Mouse (Mus musculus) heart, postnatal 10 days (tissue): ENCODE results near the gene Ywhah. TPM values are rescaled to one million over a fixed set of nuclear protein-coding genes. Genes with fewer than 3 reads are reported as not detected.

Source experiments
- DNase-seq, 2 experiments: peaks; one replicate each; pipeline ENCODE4 v3.0.0; 2021
- intact Hi-C: fragments of 180-260 bp; cut with DNase I; formaldehyde crosslinking; loops from one replicate; pipeline ENCODE4 v1.15.1; 2025
- total RNA-seq, 2 experiments: library from RNA; stranded (reverse); gene quantifications; 2 replicates each; pipeline ENCODE4 v1.2.3; 2021

Gene Ywhah
- total RNA-seq: 100 to 1,000 TPM; 151 to 160 TPM

DNA sequence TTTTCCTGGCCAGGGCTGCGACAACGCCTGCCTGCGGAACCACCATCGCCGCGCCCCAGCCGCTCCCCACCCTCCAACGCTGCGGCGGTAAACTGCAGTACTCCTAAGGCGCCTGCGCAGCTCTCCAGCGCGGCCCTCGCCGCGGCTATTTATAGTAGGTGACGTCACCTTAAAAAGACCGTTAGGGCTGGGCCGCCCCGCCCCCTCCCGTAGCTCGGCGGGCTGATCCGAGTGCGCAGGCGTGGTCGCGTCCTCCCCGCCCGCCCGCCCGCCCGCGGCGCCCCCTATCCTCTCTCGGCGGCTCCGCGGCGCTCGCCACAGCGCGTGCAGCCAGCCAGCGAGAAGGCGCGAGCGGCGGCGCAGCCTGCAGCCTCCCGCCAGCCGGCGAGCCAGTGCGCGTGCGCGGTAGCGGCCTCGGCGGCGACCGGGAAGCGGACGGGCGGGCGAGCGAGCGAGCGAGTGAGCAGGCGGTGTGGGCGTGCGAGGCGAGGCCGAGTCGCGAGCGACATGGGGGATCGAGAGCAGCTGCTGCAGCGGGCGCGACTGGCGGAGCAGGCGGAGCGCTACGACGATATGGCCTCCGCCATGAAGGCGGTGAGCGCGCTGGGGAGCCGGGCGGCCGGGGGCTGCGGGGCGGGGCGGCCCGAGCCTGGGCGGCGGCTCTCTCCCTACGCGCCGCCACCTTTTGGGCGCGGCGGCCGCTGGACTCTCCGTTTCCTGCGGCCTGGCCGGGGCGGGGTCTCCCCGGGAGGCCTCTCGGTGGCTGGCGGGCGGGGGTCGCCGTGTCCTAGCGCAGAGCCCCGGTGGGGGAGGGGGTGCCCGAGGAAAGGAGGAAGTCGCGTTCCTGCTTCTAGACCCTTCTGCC, at the start of gene Ywhah:
TSS of gene Ywhah (plus strand) at position 256 of the 865 bp plus-strand sequence.
- intact Hi-C loops: loop anchor here (1.0 to 5.0 kb wide), 2 partner anchors 25 to 156 kb away; partner anchors contain the start of gene Depdc5
- DNase-seq: peak; percentile 98

DNA sequence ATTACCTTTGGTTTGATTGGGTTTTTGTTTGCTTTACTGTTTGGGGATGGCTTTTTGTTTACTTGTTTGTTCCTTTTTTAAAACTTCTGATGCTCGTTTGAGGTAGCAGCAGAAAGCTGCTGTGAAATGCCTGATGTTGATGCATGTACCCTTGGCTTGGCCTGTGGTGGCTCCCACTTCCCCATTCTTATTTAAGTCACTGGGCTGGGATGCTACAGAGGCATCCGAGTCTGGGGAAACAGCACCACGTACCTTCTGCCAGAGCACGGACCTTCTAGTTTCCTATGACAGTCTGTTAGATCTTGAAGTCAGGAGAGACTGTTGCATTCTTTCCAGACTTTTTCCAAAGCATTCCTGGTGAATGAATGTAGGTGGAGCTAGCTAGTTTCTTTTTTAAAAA, 42.1 kb upstream of the Ywhah start:
- intact Hi-C loops: no loop called here
- DNase-seq: no peak

DNA sequence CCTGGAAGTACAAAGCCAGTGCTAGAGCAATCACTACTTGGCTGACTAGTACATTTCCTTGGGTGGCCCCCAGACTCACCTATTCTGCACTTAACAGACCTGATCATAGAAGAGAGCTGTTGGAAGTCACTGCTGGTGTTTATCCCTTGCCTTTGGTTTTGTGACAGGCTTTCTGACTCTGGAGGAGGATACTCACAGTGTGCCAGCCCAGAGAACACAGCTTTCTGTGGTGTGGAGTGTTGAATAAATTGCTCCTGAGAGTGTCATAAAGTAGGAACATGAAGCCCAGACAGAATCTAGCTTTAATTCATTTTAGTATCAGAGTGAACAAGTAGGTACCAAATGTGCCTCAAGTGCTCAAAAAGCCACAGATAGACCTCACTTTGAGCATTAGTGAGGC, 41.4 kb upstream of the Ywhah start:
- no peak for DNase-seq
- intact Hi-C loops: no loop called here

DNA sequence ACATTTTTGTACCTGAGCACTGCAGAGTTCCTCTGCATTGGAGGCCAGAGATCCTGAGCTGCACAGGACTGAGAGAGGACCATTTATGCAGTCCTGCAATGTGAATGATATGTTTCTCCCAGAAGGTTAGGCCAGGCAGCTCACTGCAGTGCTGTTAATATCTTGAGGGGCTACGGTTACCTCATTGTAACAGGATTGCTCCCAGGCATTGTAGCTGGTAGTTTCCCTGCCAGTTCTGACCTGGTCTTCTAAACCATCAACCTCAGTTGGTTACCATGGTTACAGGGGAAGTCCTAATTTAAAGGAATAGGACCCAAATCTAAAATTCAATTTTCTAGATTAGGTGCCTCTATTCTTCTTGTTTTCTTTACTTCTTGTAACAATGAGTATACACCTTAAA, 33.2 kb upstream of the Ywhah start:
- no peak for DNase-seq
- intact Hi-C loops: no loop called here

- intact Hi-C loops: no loop called here
- no peak for DNase-seq
Measured at GRCm38 (mm10) chr5:32987873-32988272, 30.7 kb upstream of the Ywhah start.

DNA sequence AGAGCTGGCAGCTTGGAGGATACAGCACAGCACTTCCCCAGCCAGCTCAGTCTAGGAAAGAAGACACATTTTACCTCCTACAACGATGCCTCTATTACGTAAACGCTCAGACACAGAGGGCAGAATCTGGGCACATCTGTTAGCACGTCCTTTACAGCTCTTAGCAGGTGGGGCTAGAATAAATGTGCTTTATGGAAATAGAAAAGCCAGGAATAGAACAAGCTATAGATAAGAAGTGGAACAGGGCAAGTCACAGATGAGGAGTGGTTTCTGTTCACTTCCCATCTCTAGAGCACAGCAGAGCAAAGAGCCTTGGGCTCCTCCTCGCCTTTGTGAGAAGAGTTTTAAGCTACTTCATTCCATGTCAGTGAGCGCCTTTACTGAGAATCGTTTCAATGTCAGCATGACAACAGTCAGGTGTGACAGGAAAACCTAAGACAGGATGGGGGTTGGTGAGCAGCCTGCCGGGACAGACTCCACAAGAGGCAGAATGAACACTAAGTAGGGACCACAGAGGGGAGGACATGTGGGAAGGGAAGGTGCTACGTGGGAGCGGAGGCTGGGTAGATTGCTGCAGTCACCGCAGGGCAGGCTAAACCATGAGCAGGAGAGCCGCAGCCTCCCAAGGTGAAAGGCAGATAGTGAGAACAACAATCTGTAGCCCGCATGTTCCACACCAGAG, 28.5 kb upstream of the Ywhah start:
- intact Hi-C loops: loop anchor here (2.0 kb wide), 1 partner anchor 43 kb away; no protein-coding TSS in a partner anchor
- peak in 1 of 2 experiments; percentile 10 for DNase-seq

DNA sequence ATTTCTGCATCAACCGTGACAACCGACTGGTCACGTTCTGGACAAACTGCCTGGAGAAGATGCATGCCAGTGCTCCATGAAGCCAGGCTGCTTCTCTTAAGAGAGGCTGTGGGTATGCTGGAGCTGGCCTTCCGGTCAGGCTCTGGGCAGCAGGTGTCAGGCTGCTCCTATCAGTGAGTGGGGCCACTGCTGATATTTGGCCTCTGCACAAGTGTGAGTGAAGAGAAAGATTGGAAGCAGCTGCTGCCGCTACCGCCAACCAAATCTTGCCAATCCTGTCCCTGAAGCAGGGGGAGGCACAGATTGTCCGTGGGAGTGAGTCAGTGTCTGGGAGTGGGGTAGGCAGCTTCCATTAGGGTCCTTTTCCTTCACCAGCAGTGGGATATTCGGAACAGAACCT, 27.5 kb upstream of the Ywhah start:
- intact Hi-C loops: loop anchor here (2.0 kb wide), 1 partner anchor 42 kb away; no protein-coding TSS in a partner anchor

GRCm38 (mm10) chr5:32994471-32994870, 24.1 kb upstream of the Ywhah start:
- no peak for DNase-seq
- intact Hi-C loops: no loop called here

More for the DNA sequence above, 27.5 kb upstream of the Ywhah start:
- DNase-seq: peak; percentile 74 to 75

GRCm38 (mm10) chr5:32995756-32996155, 22.9 kb upstream of the Ywhah start:
- no peak for DNase-seq
- intact Hi-C loops: no loop called here

DNA sequence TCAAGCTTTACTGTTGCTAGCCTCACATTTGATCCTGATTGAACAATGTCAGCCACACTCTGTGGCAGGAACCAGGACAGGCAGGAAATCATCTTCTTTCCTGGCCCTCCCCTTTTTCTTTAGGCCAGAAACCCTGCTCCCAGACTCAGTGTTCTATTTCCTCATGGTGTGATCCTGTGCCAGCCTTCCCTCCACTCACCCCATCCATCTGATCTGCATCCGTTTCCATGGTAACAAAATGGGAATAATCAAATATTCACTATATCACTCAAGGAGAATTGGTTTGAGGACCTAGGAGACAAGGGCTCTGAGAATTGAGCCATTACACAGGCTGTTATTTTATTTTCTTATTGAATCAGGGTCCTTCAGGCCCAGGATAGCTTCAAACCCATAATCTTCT, 22.1 kb upstream of the Ywhah start:
- no peak for DNase-seq
- intact Hi-C loops: no loop called here

DNA sequence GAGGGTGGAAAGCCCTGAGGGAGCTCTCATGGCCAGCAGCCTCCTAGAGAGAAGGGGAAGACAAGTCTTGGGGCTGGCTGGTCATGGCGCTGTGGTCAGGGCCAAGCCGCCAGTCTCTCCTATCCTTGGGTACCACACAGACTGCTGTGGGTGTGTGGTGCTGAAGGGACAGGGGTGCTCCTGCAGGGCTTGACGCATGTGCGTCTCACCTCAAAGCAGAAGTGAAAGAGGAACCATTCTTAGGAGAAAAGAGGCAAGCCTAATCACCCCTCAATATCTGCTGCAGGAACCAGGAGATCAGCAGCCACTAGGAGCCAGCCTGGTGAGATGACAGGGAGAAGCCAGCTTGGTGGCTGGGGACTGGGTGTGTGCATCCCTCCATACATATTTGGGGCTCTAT, 20.9 kb upstream of the Ywhah start:
- intact Hi-C loops: no loop called here
- DNase-seq: peak in 1 of 2 experiments; percentile 26

DNA sequence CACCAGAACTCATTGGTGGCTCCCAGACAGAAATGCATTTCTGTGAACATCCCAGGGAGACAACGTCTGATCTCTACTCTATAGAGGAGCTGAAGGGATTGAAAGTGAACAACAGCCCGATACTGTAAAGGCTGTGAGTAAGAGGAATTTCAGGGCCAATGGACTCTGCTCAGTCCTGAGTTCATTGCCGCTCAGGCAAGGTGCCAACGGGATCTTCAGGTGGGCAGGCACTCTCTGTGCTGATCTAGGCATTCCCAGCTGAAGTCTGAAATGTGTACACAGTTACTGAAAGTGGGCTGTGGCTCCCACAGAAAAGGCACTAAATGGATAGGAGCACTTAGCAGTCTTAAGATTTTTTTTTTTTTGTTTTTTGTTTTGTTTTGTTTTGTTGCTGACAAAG, 19.8 kb upstream of the Ywhah start:
- intact Hi-C loops: no loop called here
- no peak for DNase-seq

DNA sequence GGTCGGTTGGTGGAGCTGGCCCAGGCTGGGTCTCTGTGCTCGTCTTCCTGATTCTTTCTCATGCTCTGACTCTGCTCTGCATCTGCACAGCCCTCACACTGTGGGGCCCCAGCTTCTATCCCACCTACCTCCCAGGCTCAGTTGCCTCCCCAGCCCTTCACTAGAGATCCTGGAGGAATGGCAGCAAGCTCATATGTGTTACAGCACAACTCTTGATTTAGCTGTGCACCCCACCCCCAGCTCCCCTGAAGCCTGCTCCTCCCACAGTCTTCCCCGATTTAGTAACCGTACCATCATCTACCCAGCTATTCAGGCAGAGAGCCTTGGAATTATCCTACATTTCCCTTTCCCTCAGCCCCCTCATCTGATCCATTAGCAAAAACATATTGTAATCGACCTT, 17.5 kb upstream of the Ywhah start:
- DNase-seq: no peak
- intact Hi-C loops: no loop called here

DNA sequence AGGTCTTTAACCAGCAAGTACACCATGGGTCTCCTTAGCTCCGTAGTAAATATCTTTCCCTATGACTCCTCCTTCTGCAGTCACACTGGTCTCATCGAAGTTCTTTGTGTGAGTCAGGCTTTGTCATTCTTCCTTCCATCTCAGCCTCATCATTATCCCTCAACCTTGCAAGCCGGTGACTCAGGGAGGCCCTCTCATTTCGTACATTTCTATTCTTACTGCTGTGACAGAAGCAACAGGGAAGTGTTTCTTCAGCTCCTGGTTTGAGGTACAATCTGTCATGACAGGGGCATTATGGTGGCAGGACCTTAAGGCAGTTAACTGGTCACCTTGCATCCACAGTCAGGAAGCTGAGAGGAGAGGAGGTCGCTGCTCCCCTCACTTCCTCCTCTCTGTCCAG, 15.8 kb upstream of the Ywhah start:
- intact Hi-C loops: no loop called here
- DNase-seq: no peak

DNA sequence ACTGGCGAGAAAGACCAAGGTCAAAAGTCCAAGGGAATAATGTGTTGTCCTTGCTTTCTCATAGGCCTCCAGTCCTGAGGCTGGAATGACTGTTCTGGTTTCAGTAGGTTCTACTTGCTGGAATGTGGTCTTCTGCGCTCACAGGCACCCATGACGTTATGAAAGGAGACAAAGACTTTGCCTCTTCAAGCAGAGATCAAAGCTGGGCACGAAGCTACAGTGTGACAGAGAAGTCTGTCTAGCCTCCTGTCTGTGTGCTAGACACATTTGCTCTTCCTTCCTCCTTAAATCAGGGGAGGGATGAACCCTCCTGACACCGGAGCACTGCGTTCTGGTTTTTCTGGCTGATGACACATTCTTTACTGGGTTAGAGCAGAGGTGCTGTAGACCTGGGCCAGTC, 15.1 kb upstream of the Ywhah start:
- no peak for DNase-seq
- intact Hi-C loops: no loop called here

GRCm38 (mm10) chr5:33004110-33004509, 14.5 kb upstream of the Ywhah start:
- intact Hi-C loops: no loop called here
- no peak for DNase-seq

- intact Hi-C loops: no loop called here
- no peak for DNase-seq
Measured at GRCm38 (mm10) chr5:33005442-33006145, 13.0 kb upstream of the Ywhah start.

DNA sequence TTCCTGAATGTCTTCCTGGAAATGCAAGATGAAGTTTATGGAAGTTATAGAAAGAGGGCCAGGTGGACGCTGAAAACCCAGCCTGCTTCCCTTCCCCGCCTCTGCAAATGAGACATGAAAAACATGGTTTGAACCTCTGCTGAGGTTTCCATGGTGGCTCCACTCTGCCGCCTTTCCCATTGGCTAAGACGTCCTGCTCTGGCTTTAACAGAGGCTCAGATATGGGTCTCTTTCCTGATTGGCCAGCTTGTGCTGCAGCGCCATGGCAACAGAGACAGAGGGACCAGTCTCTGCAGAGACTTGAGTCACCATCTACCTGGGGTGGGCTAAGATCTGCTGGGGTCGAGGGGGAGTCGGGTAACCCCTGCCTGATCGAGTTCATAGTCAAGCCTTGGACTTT, 11.9 kb upstream of the Ywhah start:
- intact Hi-C loops: no loop called here
- no peak for DNase-seq

DNA sequence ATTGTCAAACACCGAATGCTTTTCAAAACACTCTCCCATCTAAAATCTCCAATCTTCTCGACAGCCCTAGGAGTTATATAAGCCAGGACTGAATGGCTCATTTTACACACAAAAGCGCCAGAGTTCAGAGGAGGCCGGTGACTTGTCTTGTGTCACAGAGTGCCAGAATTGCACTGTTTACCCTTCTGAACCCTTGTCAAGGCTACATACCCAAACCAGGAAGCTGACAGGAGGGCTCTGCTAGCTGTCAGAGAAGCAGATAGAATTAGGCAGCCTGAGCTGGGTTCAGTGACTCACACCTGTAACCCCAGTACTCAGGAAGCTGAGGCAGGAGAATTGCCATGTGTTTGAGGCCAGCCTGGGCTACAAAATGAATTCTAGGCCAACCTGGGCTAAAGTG, 11.2 kb upstream of the Ywhah start:
- intact Hi-C loops: no loop called here
- no peak for DNase-seq

GRCm38 (mm10) chr5:33009301-33009700, 9.3 kb upstream of the Ywhah start:
- DNase-seq: no peak
- intact Hi-C loops: no loop called here
